In genomic region chr7:102481579-102481978, GRCm38 (mm10) we compare ENCODE assay signal across 35 mouse cellular contexts. TPM values are rescaled to one million over a fixed set of nuclear protein-coding genes. Genes with fewer than 3 reads are reported as not detected.
"Had no signal": no experiment of that assay in that cellular context is flagged by ENCODE, and none has a peak within 500 bp of the region (broad histone marks: within the 10 kb centered on the region; RNA-seq: fewer than 3 reads in every experiment).

TSS of gene Olfr543 (minus strand) at chr7:102481679.

- H3K4me1 ChIP-seq: hindbrain, embryonic 13.5 days; hindbrain, embryonic 15.5 days; limb, embryonic 13.5 days; limb, embryonic 15.5 days had no signal

- ATAC-seq: hindbrain, postnatal 0 days; intestine, embryonic 16.5 days had no signal

- H3K27ac ChIP-seq: heart, embryonic 13.5 days; heart, embryonic 15.5 days; hindbrain, embryonic 13.5 days; hindbrain, embryonic 15.5 days; hindbrain, postnatal 0 days; kidney, embryonic 15.5 days; kidney, postnatal 0 days; limb, embryonic 13.5 days; limb, embryonic 15.5 days had no signal

- H3K4me3 ChIP-seq: heart, embryonic 13.5 days; heart, embryonic 15.5 days; hindbrain, embryonic 13.5 days; hindbrain, embryonic 15.5 days; kidney, embryonic 15.5 days; limb, embryonic 13.5 days; limb, embryonic 15.5 days had no signal

- H3K9me3 ChIP-seq: heart, embryonic 13.5 days; heart, embryonic 15.5 days; hindbrain, embryonic 13.5 days; hindbrain, embryonic 15.5 days; kidney, embryonic 15.5 days; limb, embryonic 13.5 days; limb, embryonic 15.5 days had no signal

- H3K27me3 ChIP-seq: heart, embryonic 13.5 days; heart, embryonic 15.5 days; hindbrain, embryonic 13.5 days; hindbrain, embryonic 15.5 days; kidney, embryonic 15.5 days; limb, embryonic 13.5 days; limb, embryonic 15.5 days had no signal

- H3K36me3 ChIP-seq: heart, embryonic 13.5 days; heart, embryonic 15.5 days; hindbrain, embryonic 15.5 days; kidney, embryonic 15.5 days; limb, embryonic 13.5 days; limb, embryonic 15.5 days had no signal

- DNase-seq: gastrocnemius, postnatal 14 days; gastrocnemius, postnatal 36 days; heart, adult 18-20 months; heart, postnatal 14 days; heart, postnatal 36 days; kidney, adult 11 months; kidney, adult 2 months; kidney, adult 9 months; kidney, postnatal 14 days; kidney, postnatal 36 days; layer of hippocampus, adult 9-11 months; layer of hippocampus, postnatal 36 days; left cerebral cortex, postnatal 4 days had no signal

RNA-seq across cellular contexts. Expression of gene Olfr543, which starts in this region (rescaled TPM):
- total RNA-seq: gastrocnemius, adult 8-10 months; gastrocnemius, postnatal 14 days; gastrocnemius, postnatal 36 days; heart, adult 18-20 months; heart, postnatal 14 days; heart, postnatal 36 days; hematopoietic stem cell, adult 5-6 weeks; hindbrain, postnatal 0 days; layer of hippocampus, adult 18-20 months; layer of hippocampus, adult 8-10 months; layer of hippocampus, postnatal 14 days; layer of hippocampus, postnatal 36 days; left cerebral cortex, adult 18-20 months; left cerebral cortex, adult 8-10 months; left cerebral cortex, postnatal 10 days; left cerebral cortex, postnatal 25 days; left cerebral cortex, postnatal 4 days; liver, adult 2 months had no signal
- polyA plus RNA-seq: heart, embryonic 13.5 days; heart, postnatal 0 days; kidney, adult 2 months; kidney, postnatal 0 days; large intestine, adult 2 months; liver, adult 2 months had no signal
